Mouse (Mus musculus): ENCODE data around the gene Rnf10. TPM values are rescaled to one million over a fixed set of nuclear protein-coding genes. Genes with fewer than 3 reads are reported as not detected.

Rnf10 gene
- polyA plus RNA-seq, 1 experiment from 2014 or later: 202 TPM

- H3K9me3 ChIP-seq (replicated peaks): no peaks in the 10 kb centered on the region
- H3K9ac ChIP-seq: no peak overlapping the region
- H3K27ac ChIP-seq: no peak overlapping the region
- no peak for ATAC-seq (ENCODE audit: low FRiP score)
- no peak overlapping the region for H3K4me3 ChIP-seq
- no peak overlapping the region for H3K4me2 ChIP-seq (replicated peaks)
- H3K36me3 ChIP-seq: peaks cover 65% of the 10 kb centered on the region
- H3K4me1 ChIP-seq: no peaks in the 10 kb centered on the region
- H3K27me3 ChIP-seq: no peaks in the 10 kb centered on the region
- 71% methylated on average over 1 of the region's 1 CpGs for WGBS
These were observed 17.2 kb downstream of the Rnf10 start for GRCm38 (mm10) chr5:115255472-115255871.

- Histone ChIP-seq H3K9me3 (replicated peaks) (no peaks in the 10 kb centered on the region), H3K4me2 (replicated peaks) (no peak overlapping the region), H3K36me3 (peaks cover 56% of the 10 kb centered on the region), H3K9ac (no peak overlapping the region), H3K4me1 (peaks cover 16% of the 10 kb centered on the region), H3K27ac (no peak overlapping the region), H3K27me3 (peaks cover 12% of the 10 kb centered on the region; the same call in 1 of the 2 replicates), H3K4me3 (no peak overlapping the region)
- whole genome bisulfite sequencing: 87% methylated on average over 11 of the region's 11 CpGs
- no peak for ATAC-seq (ENCODE audit: low FRiP score)
These were observed 32.5 kb downstream of the Rnf10 start for GRCm38 (mm10) chr5:115240191-115240590.

- 6% methylated on average over 11 of the region's 11 CpGs for WGBS
- peak overlapping the region; percentile 80 for H3K4me2 ChIP-seq (replicated peaks)
- peaks cover 20% of the 10 kb centered on the region for H3K4me1 ChIP-seq
- no peaks in the 10 kb centered on the region for H3K9me3 ChIP-seq (replicated peaks)
- peak overlapping the region; percentile 76 for H3K9ac ChIP-seq
- H3K4me3 ChIP-seq: peak overlapping the region; percentile 70
- ATAC-seq (ENCODE audit: low FRiP score): no peak
- peaks cover 25% of the 10 kb centered on the region for H3K27me3 ChIP-seq
- peaks cover 42% of the 10 kb centered on the region for H3K36me3 ChIP-seq
- H3K27ac ChIP-seq: no peak overlapping the region
These were observed 33.9 kb downstream of the Rnf10 start for GRCm38 (mm10) chr5:115238729-115239195.

- H3K9ac ChIP-seq: peak overlapping the region; percentile 76
- WGBS: under 1% methylated on average over 88 of the region's 88 CpGs
- peaks cover 35% of the 10 kb centered on the region for H3K36me3 ChIP-seq
- peak overlapping the region; percentile 80 for H3K4me2 ChIP-seq (replicated peaks)
- H3K27me3 ChIP-seq: peaks cover 30% of the 10 kb centered on the region
- peak overlapping the region; percentile 70 for H3K4me3 ChIP-seq
- peaks cover 20% of the 10 kb centered on the region for H3K4me1 ChIP-seq
- H3K27ac ChIP-seq: peak overlapping the region; percentile 30; the same call in 1 of the 2 replicates
- peak; percentile 75 for ATAC-seq (ENCODE audit: low FRiP score)
- no peaks in the 10 kb centered on the region for H3K9me3 ChIP-seq (replicated peaks)
These were observed 34.6 kb downstream of the Rnf10 start for GRCm38 (mm10) chr5:115237803-115238728.

- Histone ChIP-seq H3K9me3 (replicated peaks) (no peaks in the 10 kb centered on the region), H3K4me1 (peaks cover 28% of the 10 kb centered on the region), H3K36me3 (peaks cover 13% of the 10 kb centered on the region), H3K9ac (peak within 1 kb of the TSS; percentile 50), H3K27me3 (peaks cover 41% of the 10 kb centered on the region), H3K4me3 (peak within 1 kb of the TSS; percentile 42), H3K27ac (no peak within 1 kb of the TSS), H3K4me2 (replicated peaks) (peak within 1 kb of the TSS; percentile 76)
- 4% methylated on average over 21 of the region's 21 CpGs for WGBS
- ATAC-seq (ENCODE audit: low FRiP score): peak; percentile 51
These were observed 36.9 kb downstream of the Rnf10 start, which contains the start of gene Pop5 for GRCm38 (mm10) chr5:115235786-115236263. Gene Pop5 (plus strand): TSS chr5:115235836.

- peak overlapping the region; percentile 42 for H3K4me3 ChIP-seq
- H3K4me2 ChIP-seq (replicated peaks): peak overlapping the region; percentile 76
- WGBS: under 1% methylated on average over 45 of the region's 45 CpGs
- no peak overlapping the region for H3K27ac ChIP-seq
- H3K4me1 ChIP-seq: peaks cover 28% of the 10 kb centered on the region
- peak overlapping the region; percentile 50 for H3K9ac ChIP-seq
- peak; percentile 46 for ATAC-seq (ENCODE audit: low FRiP score)
- peaks cover 43% of the 10 kb centered on the region for H3K27me3 ChIP-seq
- no peaks in the 10 kb centered on the region for H3K9me3 ChIP-seq (replicated peaks)
- peaks cover 8% of the 10 kb centered on the region for H3K36me3 ChIP-seq
These were observed 37.4 kb downstream of the Rnf10 start for GRCm38 (mm10) chr5:115235323-115235771.

- no peak overlapping the region for H3K4me2 ChIP-seq (replicated peaks)
- 58% methylated on average over 6 of the region's 6 CpGs for WGBS
- no peak overlapping the region for H3K4me3 ChIP-seq
- no peaks in the 10 kb centered on the region for H3K9me3 ChIP-seq (replicated peaks)
- no peak overlapping the region for H3K9ac ChIP-seq
- no peaks in the 10 kb centered on the region for H3K36me3 ChIP-seq
- peaks cover 43% of the 10 kb centered on the region for H3K27me3 ChIP-seq
- no peak for ATAC-seq (ENCODE audit: low FRiP score)
- H3K4me1 ChIP-seq: peaks cover 28% of the 10 kb centered on the region
- H3K27ac ChIP-seq: no peak overlapping the region
These were observed 38.2 kb downstream of the Rnf10 start for GRCm38 (mm10) chr5:115234519-115234918.

GRCm38 (mm10) chr5:115233031-115233780 lies 39.5 kb downstream of the Rnf10 start:
- ATAC-seq (ENCODE audit: low FRiP score): no peak
- H3K4me1 ChIP-seq: peaks cover 20% of the 10 kb centered on the region
- H3K27me3 ChIP-seq: peaks cover 43% of the 10 kb centered on the region
- H3K9me3 ChIP-seq (replicated peaks): no peaks in the 10 kb centered on the region
- H3K27ac ChIP-seq: no peak overlapping the region
- no peak overlapping the region for H3K9ac ChIP-seq
- no peak overlapping the region for H3K4me3 ChIP-seq
- H3K36me3 ChIP-seq: no peaks in the 10 kb centered on the region
- 90% methylated on average over 14 of the region's 14 CpGs for WGBS
- no peak overlapping the region for H3K4me2 ChIP-seq (replicated peaks)

GRCm38 (mm10) chr5:115232516-115232915 lies 40.2 kb downstream of the Rnf10 start:
- H3K4me2 ChIP-seq (replicated peaks): no peak overlapping the region
- H3K9me3 ChIP-seq (replicated peaks): no peaks in the 10 kb centered on the region
- no peak overlapping the region for H3K27ac ChIP-seq
- no peaks in the 10 kb centered on the region for H3K36me3 ChIP-seq
- H3K27me3 ChIP-seq: peaks cover 43% of the 10 kb centered on the region
- no peak overlapping the region for H3K9ac ChIP-seq
- ATAC-seq (ENCODE audit: low FRiP score): no peak
- WGBS: 69% methylated on average over 6 of the region's 6 CpGs
- no peak overlapping the region for H3K4me3 ChIP-seq
- H3K4me1 ChIP-seq: peaks cover 20% of the 10 kb centered on the region

- Histone ChIP-seq H3K4me3 (no peak overlapping the region), H3K4me1 (peaks cover 18% of the 10 kb centered on the region), H3K9ac (no peak overlapping the region), H3K4me2 (replicated peaks) (0 out of 2 replicates have a peak overlapping the region, but pooled peaks have one; percentile 8), H3K27ac (no peak overlapping the region), H3K36me3 (no peaks in the 10 kb centered on the region), H3K9me3 (replicated peaks) (no peaks in the 10 kb centered on the region), H3K27me3 (peaks cover 43% of the 10 kb centered on the region)
- no peak for ATAC-seq (ENCODE audit: low FRiP score)
- WGBS: 40% methylated on average over 16 of the region's 16 CpGs
These were observed 41.1 kb downstream of the Rnf10 start for GRCm38 (mm10) chr5:115231552-115232120.

- 48% methylated on average over 15 of the region's 15 CpGs for WGBS
- no peak for ATAC-seq (ENCODE audit: low FRiP score)
- no peaks in the 10 kb centered on the region for H3K9me3 ChIP-seq (replicated peaks)
- H3K36me3 ChIP-seq: no peaks in the 10 kb centered on the region
- no peak overlapping the region for H3K27ac ChIP-seq
- no peak overlapping the region for H3K9ac ChIP-seq
- H3K4me2 ChIP-seq (replicated peaks): 0 out of 2 replicates have a peak overlapping the region, but pooled peaks have one; percentile 8
- no peak overlapping the region for H3K4me3 ChIP-seq
- peaks cover 18% of the 10 kb centered on the region for H3K4me1 ChIP-seq
- peaks cover 37% of the 10 kb centered on the region for H3K27me3 ChIP-seq
These were observed 41.7 kb downstream of the Rnf10 start for GRCm38 (mm10) chr5:115230830-115231551.
